Mouse (Mus musculus) layer of hippocampus, postnatal 14 days (tissue): ENCODE measurements around the gene Cog1. TPM values are rescaled to one million over a fixed set of nuclear protein-coding genes. Genes with fewer than 3 reads are reported as not detected.

ENCODE experiments used
- DNase-seq, 2 experiments: peaks; one replicate each; pipeline ENCODE4 v3.0.0; 2021 to 2022; ENCODE audit warnings: low spot score in 2 of 2, mixed read lengths in 1 of 2
- total RNA-seq, 2 experiments: library from RNA; stranded (reverse); gene quantifications; 2 replicates each; pipeline ENCODE4 v1.2.3; 2021

Gene Cog1
- total RNA-seq, 2 experiments from 2014 or later, result 42.5 to 46.2 TPM

DNA sequence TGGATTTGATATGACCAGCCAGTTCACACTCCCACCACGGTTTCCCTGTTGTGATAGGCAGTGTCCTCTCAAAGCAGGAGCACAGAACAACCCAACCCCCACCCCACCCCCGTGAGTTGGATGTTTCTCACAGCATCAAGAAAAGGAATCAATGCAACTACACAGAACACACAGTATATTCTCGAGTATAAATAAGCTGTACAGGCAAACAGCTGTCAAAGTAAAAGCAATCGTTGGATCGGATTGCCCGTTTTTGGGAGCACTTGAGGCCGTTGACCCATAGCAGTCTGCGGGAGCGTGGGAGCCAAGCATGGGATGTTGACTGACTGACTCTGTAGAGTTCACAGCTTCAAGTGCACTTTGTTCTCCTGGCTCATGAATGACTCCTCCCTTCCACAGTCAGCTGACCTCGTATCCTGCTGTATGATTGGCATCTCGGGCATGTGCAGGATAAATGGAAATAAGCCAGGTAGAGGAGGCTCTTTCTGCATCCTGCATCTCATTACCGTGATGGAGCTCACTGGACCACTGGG, 49.1 kb downstream of the Cog1 start:
- DNase-seq, result no peak

DNA sequence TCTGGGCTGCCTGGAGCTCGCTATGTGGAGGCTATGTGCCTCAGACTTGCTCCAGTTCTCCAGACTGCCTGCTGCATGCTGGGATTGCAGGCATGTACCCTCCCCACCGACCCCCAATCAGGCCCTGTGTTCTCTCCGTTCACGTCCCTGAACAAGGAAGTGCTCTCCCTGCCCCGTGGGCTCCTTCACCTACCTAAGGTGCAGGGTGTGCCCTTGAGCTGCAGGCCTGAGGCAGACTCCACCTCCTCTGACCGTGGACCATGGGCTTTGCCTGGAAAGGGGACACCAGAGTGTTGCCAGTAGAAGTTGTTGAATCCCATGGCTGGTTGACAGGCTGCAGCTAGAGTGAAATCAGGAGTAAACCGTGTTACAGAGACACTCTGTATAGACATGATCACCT, 50.7 kb downstream of the Cog1 start:
- DNase-seq, result no peak

DNA sequence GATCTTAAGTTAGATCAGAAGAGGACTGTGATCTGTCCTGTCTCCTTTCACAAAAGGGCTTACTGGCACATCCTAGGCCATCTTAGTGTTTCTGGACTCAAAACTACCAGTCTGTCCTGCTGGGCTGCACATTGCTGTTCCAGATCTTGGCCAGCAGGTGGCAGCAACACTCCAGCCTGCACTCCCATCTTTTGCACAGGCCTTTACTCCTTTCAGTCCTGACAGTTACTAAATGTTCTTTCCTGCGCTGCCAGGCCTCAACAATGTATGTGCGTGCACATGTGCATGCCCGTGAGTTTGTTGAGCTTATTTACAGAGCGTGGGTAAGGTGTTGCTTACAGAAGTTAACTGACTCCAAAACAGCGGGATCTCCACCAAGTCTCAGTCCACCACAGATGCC, 54.8 kb downstream of the Cog1 start:
- peak; percentile 81 to 86 for DNase-seq

DNA sequence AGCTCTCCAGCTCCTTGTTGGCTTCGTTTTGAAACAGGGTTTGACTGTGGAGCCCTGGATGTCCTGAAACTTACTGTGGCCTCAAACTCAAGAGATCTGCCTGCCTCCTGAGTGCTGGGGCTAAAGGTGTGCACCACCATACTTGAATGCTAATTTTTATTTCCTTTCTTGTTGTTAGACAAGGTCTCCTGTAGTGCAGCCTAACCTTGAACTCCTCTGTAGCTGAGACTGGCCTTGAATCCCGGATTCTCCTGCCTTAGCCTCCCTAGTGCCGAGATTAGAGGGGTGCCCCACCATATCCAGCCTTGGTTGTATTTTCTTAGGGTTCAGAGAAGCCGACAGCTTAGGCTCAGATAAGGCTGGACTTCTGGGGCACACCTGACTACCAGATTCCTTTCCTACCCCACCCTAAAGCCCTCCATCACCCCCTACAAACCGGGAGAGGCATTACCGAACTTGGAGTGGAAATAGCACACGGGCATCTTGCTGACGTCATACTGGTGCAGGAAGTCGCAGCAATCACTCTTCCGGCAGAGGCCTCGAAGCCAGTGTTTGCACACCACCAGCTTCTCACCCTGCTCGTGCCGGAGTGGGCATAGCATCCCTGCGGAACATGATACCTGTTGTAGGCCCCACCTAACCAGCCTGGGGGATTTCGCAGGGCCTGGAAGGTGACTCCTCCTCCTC, 57.1 kb downstream of the Cog1 start:
- DNase-seq, result no peak

DNA sequence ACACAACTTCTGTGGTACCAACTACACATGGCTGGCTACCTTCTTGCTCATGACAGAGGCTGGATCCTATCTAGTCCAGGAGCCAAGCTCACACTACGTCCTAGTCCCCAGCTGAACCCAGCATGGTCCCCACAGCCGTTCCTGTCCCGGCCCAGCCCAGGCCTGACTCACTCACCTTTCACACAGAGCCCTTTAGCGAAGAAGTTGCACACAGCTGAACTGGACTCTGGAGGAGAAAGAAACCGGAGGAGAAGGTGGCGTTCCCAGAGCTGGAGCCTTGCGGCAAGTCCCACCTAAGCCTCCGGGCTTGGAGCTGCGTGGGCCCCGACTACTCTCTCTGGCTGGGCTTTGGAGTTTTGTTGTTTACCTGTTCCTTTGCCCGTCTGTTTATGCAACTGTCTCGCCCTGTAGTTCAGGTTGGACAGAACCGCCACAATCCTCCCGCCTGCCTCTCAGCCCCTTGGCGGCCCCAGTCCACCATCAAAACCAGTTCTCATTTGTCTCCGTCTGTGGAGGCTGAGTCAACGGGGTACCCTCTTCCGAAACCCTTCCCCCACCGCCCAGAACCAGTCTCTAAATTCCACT, 59.8 kb downstream of the Cog1 start:
- DNase-seq, result no peak

DNA sequence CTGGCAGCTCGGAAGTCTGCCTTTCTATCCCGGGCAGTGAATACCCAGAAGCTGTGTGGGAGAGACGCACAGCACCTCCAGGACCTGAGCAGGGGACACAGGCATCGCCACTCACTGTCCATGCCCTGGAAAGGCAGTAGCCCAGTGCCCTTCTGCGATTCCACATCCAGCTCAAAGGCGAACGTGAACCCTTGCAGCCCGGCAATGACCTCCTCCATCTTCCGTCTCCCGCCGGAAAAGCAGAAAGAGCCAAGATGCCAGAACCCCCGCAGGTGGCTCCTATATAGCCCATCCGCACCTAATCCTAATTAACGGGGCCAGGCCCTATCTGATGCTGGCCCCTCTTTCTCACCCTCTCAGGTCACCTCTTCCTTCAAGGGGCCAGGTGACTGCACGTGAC, 60.3 kb downstream of the Cog1 start:
- DNase-seq, result no peak

DNA sequence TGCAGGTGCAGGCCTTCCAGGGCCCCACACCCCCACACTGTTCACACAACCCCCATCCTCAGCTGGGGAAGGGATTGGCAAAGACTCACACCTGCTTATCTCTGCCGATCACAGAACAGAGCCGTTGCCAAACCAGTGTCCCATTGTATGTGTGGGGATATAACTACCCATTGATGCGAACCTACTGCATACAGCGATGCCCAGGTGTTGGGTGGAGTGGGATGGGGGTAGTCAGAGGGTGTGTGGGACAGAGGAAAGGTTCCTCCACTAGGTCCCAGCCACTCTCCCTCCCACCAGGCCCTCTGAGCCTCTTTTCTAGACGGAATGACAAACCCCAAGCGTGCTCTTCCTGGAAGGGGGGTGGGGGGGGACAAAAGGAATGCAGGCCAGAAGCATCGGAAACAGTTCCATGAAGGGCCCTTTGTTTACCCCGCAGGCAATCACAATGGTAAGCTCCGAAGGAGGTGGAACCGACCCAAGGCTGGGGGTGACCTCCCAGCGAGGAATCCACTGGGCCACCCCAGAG, 60.8 kb downstream of the Cog1 start, which contains the start of gene Cpsf4l:
Cpsf4l (minus strand) TSS at position 287 of the 526 bp plus-strand sequence.
- DNase-seq, result no peak

DNA sequence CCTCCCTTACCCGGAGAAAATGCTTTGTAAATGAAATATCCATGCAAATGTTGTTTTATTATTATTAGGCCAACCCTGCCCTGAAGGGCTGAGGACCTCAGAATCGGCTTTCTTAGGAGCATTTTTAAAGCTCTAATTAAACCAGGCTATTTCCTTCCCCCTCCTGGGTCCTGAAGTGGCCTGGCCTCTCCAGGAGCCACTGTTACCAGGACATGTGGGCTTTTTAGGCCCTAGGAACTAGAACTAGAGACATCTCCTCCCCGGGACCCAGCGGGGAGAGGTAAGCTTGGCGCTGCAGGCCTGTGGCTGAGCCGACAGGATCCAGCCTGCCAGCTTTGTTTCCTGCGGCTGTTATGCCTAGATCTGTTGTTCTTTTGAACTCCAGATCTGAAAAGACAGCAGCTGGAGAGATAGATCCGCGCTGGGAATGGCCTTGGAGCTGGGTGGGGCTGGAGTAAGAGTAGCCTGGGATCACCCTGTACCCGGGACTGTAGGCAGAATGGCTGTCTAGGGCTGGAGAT, 61.3 kb downstream of the Cog1 start:
- no peak for DNase-seq

DNA sequence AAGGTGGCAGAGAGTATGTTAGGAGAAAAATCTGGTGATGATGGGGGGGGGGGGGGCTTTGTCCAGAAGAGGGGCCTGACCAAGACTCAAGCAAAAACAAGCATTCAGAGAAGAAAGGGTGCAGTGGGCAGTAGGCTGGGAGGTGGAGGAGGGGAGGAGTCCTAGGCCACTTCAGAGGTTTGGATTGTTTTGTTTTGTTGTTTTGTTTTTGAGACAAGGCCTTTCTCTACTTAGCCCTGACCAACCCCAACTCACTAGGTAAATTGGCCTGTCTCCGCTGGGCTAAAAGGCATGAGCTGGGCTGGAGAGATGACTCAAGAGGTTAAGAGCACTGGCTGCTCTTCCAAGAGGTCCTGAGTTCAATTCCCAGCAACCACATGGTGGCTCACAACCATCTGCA, 62.1 kb downstream of the Cog1 start:
- DNase-seq, result no peak

DNA sequence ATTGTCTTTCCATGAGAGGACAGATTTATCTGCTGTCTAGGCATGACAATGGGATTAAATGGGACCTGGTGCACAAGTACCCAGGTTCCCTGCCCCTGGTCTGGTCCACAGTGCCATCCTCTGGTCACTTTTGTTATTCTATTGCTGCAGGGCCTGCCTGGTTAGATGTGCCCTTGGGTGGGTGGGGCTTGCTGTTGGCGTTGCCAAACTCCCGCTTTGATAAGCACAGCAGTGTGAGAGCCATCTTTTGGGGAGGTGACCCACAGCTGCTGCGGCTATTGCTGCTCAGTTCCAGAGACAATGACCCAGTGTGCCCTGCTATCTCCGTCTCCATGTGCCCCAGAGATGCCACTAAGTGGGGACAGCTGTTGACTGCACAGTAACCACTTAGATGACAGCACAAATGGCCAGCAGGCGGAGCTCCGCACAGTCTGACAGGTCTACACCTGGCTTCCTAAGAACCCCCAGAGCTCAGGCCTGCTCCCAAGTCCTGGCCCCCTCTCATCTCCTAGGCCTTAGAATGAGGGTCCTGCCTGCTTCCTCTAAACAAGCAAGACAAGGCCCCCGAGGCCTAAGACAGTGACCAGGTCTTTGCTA, 66.2 kb downstream of the Cog1 start:
- DNase-seq, result no peak

DNA sequence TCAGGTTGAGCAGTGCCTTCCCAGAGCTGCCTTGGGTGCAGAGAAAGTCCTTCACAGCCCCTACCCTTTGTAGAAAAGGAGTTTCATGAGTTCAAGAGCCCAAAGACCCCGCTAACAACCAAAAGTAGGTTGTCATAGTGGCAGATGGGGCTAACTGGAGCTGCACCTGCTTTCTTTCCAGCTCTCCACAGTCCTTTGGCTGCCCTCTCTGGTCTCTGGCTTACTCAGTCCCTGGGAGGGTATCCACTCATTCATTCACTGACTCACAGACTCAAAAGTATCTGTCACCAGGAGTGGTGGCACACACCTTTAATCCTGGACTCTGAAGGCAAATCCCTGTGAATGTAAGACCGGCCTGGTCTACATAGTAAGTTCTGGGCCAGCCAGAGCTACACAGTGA, 67.2 kb downstream of the Cog1 start:
- no peak for DNase-seq

Other genes with a start within 250 kb of the Cog1 start
- gene Sstr2, start 29.8 kb upstream of the Cog1 start, total RNA-seq, result 10 to 100 TPM; 32.9 to 35.8 TPM
- 10 to 100 TPM; 22.0 to 27.0 TPM for gene Slc39a11, start 910 bp downstream of the Cog1 start, total RNA-seq
- gene Fam104a, start 35.0 kb downstream of the Cog1 start, total RNA-seq, result 10 to 100 TPM; 24.5 to 24.7 TPM
- gene D11Wsu47e, start 35.2 kb downstream of the Cog1 start, total RNA-seq, result 10 to 100 TPM; 12.7 to 13.5 TPM
- not detected for gene Cpsf4l, start 60.8 kb downstream of the Cog1 start, total RNA-seq
- 10 to 100 TPM; 42.1 to 46.9 TPM for gene Cdc42ep4, start 102.7 kb downstream of the Cog1 start, total RNA-seq